Mouse (Mus musculus) liver, postnatal 0 days (tissue): Measurements from ENCODE around the gene Zfp655.

ENCODE experiments used
- CTCF ChIP-seq: sonication (generic); IDR thresholded peaks from 2 replicates; pipeline ENCODE4 v1.5.1; 2016; ENCODE audit warnings: antibody characterized with exemption, low read depth
- EP300 ChIP-seq: IDR thresholded peaks from 2 replicates; pipeline ENCODE4 v1.6.1; 2016; ENCODE audit warnings: antibody characterized with exemption, low read depth, mild to moderate bottlenecking

GRCm38 (mm10) chr5:145290697-145291096 lies 59.2 kb downstream of the Zfp655 start:
- TF ChIP-seq CTCF (no peak), EP300 (no peak)
